Mouse (Mus musculus): ENCODE measurements around the gene Qsox2.

The Qsox2 gene

GRCm38 (mm10) chr2:26166890-26167289 is 70.4 kb downstream of the Qsox2 start:
- no peak for DNase-seq (ENCODE audit: low read depth, low spot score)

Data from ZHBTc4 (cell line).